Mouse (Mus musculus): Measurements from ENCODE around the gene Gm10647.
"Not testable (repeated sequence)": the region's sequence is repeated elsewhere in the genome, so short reads cannot be mapped to it uniquely, and the experiment has no call there.

The Gm10647 gene

GRCm38 (mm10) chr9:66796739-66797138, at the start of gene Gm10647:
Gene Gm10647 (plus strand): TSS chr9:66797039.
- DNase-seq (ENCODE audit: low read depth, low spot score) = no peak

- no peak for DNase-seq (ENCODE audit: low read depth, low spot score)
These were observed 48.4 kb upstream of the Gm10647 start for GRCm38 (mm10) chr9:66748390-66748789.

GRCm38 (mm10) chr9:66752849-66753248, 44.0 kb upstream of the Gm10647 start:
- no peak for DNase-seq (ENCODE audit: low read depth, low spot score)

- DNase-seq (ENCODE audit: low read depth, low spot score) = no peak
These were observed 35.8 kb upstream of the Gm10647 start for GRCm38 (mm10) chr9:66760991-66761390.

GRCm38 (mm10) chr9:66768721-66769120, 28.1 kb upstream of the Gm10647 start:
- DNase-seq (ENCODE audit: low read depth, low spot score) = no peak

DNA sequence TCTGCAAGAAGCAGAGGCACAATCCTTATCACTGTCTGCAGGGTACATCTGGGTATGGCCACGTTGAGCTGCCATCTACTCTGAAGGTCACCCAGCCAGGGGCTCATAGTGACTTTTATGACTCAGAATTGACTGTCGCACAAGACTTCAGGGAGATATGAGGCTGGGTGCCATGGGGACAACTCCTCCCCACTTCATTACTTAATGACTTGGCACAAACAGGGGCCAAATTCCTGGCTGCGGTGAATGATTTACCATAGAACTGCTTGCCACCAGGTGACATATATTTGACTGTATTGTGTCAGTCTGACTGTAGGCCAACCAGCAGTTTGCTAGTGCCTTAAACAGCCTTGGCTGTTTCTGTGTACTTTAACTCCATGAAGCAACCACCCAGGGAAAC, 27.6 kb upstream of the Gm10647 start:
- no peak for DNase-seq (ENCODE audit: low read depth, low spot score)

GRCm38 (mm10) chr9:66770701-66771100, 26.1 kb upstream of the Gm10647 start:
- no peak for DNase-seq (ENCODE audit: low read depth, low spot score)

- DNase-seq (ENCODE audit: low read depth, low spot score) = not testable (repeated sequence)
These were observed 12.3 kb upstream of the Gm10647 start for GRCm38 (mm10) chr9:66784552-66784951.

DNA sequence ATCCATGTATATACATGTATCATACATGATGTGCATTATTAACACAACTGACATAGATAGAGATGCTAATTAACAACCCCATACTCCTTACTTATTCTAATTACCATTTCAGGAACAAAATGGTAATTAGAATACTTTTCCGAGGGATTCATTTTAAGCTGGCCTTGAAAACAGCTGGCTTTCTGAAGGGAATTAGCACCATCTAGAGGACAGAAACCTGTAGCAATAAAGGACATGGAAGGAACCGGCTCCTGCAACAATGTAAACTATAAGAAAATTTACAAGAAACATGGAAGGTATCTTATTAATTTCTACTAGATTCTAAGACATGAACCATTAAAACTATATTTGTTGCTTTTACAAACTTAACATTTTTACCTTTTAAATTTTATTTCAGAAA, 9.0 kb upstream of the Gm10647 start:
- DNase-seq (ENCODE audit: low read depth, low spot score) = peak; percentile 56

GRCm38 (mm10) chr9:66794629-66795463, 2.0 kb upstream of the Gm10647 start:
- peak; percentile 26 for DNase-seq (ENCODE audit: low read depth, low spot score)

DNA sequence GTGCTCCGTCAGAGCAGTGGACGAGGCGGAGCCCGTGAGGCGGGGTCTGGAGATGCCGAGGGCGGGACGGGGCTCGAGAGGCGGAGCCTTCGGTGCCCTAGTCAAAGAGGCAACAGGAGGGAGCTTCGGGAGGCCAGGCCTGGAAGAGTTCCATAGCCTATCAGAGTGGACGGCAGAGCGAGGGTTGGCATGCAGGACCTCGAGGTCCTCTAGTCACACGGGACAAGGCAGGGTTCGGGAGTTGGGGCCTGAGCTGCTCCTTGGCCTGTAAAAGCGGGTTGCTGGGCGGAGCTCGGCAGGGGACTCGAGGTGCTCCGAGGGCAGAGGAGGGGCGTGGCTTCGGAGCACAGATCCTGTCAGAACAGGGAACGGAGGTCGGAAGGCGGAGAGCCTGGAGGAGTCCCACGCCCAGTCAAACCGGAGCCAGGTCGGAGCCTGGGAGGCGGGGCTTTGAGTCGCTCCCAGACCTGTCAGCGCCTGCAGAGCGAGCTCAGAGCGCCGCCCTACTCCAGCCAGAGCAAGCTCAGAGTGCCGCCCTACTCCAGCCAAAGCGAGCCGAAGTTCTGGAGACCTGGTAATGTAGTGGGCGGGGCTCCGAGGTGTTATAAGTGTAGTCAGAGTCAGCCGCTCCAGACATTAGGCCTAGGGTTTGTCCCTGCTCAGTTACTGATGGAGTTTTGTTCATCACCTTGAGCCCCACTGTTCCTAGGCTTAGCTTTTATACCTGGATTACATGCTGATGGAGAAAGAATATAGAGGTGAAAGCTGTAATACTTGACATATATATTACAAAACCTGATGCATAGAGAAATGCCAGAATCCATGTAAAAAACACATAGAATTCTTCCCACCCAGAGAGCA, 1.1 kb upstream of the Gm10647 start, which contains the start of gene Aph1b:
Gene Aph1b (minus strand): TSS at position 27 of the 861 bp plus-strand sequence.
- peak; percentile 86 for DNase-seq (ENCODE audit: low read depth, low spot score)

DNA sequence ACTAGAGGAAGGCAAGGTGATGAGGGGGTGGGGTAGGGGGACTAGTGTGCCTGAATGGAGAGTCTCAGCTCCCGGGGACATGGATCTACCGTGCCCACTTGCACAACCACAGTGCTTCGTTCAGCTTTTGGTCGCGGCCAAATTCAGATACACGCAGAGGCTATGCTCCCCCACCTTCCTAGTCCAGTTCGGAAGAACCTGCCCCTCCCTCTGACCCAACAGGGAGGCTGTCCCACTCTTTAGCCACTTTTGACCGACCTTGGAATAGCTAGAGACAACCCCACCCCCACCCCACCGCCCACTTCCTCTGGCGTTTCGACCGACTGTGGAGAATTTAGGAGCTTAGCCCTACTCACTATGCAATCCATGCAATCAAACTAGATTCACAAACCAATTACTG, 5.1 kb downstream of the Gm10647 start:
- DNase-seq (ENCODE audit: low read depth, low spot score) = no peak

GRCm38 (mm10) chr9:66805951-66806350, 9.1 kb downstream of the Gm10647 start:
- DNase-seq (ENCODE audit: low read depth, low spot score) = not testable (repeated sequence)

GRCm38 (mm10) chr9:66813392-66813791, 16.6 kb downstream of the Gm10647 start:
- DNase-seq (ENCODE audit: low read depth, low spot score) = no peak

DNA sequence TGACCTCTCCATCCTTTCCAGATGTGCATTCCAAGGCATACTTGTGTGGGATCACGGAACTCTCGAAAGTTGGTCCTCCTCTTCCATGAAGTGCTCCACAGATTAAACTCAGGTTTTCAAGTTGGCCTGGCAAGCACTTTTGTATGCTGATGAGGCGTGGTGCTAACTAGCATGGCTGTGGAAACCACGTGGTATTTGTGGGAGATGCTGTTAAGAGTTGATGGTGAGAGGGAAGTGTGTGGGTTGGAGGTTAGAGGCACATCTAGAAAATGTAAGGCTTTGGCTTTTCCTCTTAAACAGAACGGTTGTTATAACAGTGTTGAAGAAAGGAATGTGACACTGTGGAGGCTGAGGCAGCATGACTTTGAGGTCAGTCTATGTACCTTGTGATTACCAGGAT, 24.2 kb downstream of the Gm10647 start:
- DNase-seq (ENCODE audit: low read depth, low spot score) = no peak

DNA sequence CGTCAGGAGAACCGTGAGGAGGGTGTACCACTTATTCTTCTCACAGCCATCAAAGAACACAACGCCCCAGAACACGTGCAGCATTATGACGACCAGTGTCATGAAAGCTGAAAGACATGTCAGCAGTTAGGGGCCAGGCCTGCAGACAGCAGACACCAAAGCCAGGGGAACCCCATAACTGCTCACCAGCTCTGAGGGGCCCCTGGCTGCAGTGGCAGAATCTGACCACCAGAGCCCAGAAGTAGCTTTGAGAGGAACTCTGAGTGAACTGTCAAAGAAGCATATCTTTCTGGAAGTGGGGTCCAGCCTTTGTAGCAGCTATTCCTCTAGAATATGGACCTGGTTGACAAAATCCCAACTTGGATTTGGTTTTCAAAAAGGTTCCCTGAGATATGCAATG, 25.4 kb downstream of the Gm10647 start:
- not testable (repeated sequence) for DNase-seq (ENCODE audit: low read depth, low spot score)

DNA sequence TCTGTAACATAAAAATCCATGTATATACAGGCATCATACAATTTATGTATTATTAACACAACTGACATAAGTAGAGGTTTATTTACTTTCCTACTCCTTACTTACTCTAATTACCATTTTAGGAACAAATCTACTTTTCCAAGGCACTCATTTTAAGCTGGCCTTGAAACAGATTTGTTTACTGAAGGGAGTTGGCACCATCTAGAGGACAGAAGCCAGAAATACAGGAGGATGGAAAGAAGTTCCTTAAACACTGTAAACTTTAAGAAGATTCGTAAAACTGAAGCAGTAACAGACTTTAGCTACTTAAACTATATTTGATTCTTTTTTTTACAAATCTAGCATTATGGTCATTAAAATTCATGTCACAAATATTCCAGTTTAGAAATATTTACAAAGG, 29.2 kb downstream of the Gm10647 start:
- DNase-seq (ENCODE audit: low read depth, low spot score) = peak; percentile 61

DNA sequence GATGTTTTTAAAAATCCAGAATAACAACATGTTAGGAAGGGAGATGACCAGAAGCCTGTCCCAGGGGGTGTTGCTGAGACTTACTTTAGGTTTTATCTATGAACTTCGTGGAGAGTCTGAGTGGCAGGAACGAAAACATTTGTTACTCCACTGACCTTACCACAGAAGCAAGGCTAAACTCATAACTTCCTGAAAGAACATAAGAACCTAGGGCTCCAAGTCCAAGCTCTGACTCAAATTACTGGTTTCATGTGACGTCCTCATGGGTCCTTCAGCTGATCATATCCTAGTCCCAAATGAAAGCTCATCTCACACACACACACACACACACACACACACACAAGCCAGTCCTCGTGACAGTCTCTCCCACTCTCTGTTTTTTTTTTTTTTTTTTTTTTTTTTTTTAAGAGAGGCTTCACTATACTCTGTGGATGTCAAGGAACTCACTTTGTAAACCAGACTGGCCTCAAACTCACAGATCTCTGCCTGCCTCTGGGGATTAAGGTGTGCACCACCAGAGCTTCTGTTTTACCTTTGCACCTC, 35.6 kb downstream of the Gm10647 start:
- DNase-seq (ENCODE audit: low read depth, low spot score) = no peak

- DNase-seq (ENCODE audit: low read depth, low spot score) = no peak
These were observed 37.0 kb downstream of the Gm10647 start for GRCm38 (mm10) chr9:66833851-66834250.

DNA sequence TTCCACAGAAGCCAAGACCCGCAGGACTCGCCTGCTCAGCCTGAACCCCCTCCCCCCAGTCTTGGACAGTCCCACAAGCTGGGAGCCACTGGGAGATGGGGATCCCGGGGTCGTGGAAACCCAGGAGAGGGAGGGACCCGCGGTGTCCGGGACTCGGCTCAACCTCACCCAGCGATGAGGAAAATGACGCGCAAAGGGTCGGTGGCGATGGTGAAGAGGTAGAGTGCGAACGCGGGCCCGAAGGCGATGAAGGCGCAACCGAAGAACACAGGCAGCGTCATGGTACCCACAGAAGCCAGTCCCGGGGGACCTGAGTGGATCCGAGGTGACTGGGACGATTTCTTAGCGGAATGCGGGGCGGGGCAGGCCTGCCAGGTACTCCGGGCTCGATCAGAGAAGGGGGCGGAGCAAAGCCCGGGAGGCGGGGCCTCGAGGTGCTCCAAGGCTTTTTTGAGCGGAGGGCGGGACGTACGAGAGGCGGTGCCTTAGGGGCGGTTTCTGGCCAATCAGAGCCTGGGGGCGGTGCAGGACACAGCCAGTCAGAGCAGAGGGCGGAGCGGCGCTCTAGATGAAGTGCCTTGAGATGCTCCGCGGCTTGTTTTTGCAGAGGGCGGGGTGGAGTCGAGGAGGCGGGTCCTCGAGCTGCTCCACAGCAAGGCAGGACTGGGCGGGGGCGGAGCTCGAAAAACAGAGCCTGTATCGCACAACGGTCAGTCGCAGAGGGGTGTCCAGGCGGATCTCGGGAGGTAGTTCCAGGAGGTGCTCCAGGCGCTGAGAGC, 37.7 kb downstream of the Gm10647 start, which contains the start of gene Aph1c:
Gene Aph1c (minus strand): TSS at position 409 of the 779 bp plus-strand sequence.
- peak; percentile 96 for DNase-seq (ENCODE audit: low read depth, low spot score)

DNA sequence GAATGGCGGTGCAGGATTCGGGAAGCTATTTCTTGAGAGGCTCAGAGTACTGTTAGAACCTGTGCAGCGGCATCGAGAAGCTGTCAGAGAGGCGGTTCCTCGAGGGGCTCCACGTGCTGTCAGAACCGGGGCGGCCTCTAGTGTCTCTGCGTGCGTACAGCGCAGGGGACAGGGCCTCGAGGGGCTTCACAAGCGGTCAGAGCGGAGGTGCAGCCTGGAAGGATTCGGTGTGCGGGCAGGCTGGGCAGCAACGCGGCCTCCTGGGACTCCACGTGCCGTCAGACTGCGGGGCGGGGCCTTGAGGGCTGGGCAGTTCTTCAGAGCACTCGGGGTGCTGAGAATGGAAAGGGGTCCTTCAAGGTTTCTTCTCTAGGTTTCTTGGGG, 38.2 kb downstream of the Gm10647 start:
- no peak for DNase-seq (ENCODE audit: low read depth, low spot score)

Data from brain, embryonic 18.5 days (tissue).